Mouse (Mus musculus) neural tube, embryonic 11.5 days (tissue): ENCODE data around the gene Gm10961. TPM values are rescaled to one million over a fixed set of nuclear protein-coding genes. Genes with fewer than 3 reads are reported as not detected.

Experiments used
- ATAC-seq: fragments of 200-750 bp; cut with Nextera tagmentation; 2 replicates; pipeline ENCODE4 v1.8.0; 2017; ENCODE audit warnings: moderate number of reproducible peaks, mild to moderate bottlenecking, moderate TSS enrichment, moderate library complexity; ENCODE audit not compliant: insufficient read depth, low FRiP score, low TSS enrichment
- DNase-seq: peaks from one replicate; pipeline ENCODE4 v3.0.0-alpha.2; 2015; ENCODE audit warnings: low spot score
- H3K27ac ChIP-seq: fragments of 300-500 bp; sonication (generic); 2 replicates; pipeline ENCODE4 v1.5.1; 2014; ENCODE audit warnings: low read depth, mild to moderate bottlenecking, low read length
- H3K27me3 ChIP-seq: fragments of 300-500 bp; sonication (generic); 2 replicates; pipeline ENCODE4 v1.6.1; 2014; ENCODE audit warnings: mild to moderate bottlenecking, low read length, mixed read lengths; ENCODE audit not compliant: control insufficient read depth, insufficient read depth
- H3K36me3 ChIP-seq: fragments of 300-500 bp; sonication (generic); 2 replicates; pipeline ENCODE4 v1.6.1; 2014; ENCODE audit warnings: mild to moderate bottlenecking, low read length, moderate library complexity, mixed read lengths; ENCODE audit not compliant: control insufficient read depth, insufficient read depth
- H3K4me1 ChIP-seq: fragments of 300-500 bp; sonication (generic); 2 replicates; pipeline ENCODE4 v1.6.1; 2014; ENCODE audit warnings: low read length, mixed read lengths; ENCODE audit not compliant: control insufficient read depth, insufficient read depth
- H3K4me2 ChIP-seq: fragments of 300-500 bp; sonication (generic); 2 replicates; pipeline ENCODE4 v1.6.1; 2014; ENCODE audit warnings: low read depth, mild to moderate bottlenecking, moderate library complexity
- H3K4me3 ChIP-seq: fragments of 300-500 bp; sonication (generic); 2 replicates; pipeline ENCODE4 v1.5.1; 2014; ENCODE audit warnings: low read depth, low read length
- H3K9ac ChIP-seq: fragments of 300-500 bp; sonication (generic); 2 replicates; pipeline ENCODE4 v1.6.1; 2014; ENCODE audit warnings: mild to moderate bottlenecking, low read length
- H3K9me3 ChIP-seq: fragments of 300-500 bp; sonication (generic); 2 replicates; pipeline ENCODE4 v1.6.1; 2016; ENCODE audit warnings: low read length; ENCODE audit not compliant: control insufficient read depth
- WGBS: fragments of 180-500 bp; shearing (Covaris S2); extraction: QIAGEN DNeasy Blood & Tissue Kit; methylation state at CpG from one replicate; pipeline ENCODE4 v1.1.7; 2014; 5-methylcytosine and 5-hydroxymethylcytosine counted together
- polyA plus RNA-seq: library from polyadenylated mRNA; unstranded; fragments of >200 nt; fragmentation: Nextera tagmentation; extraction: Ambion mirVana; gene quantifications from 2 replicates; pipeline ENCODE4 v1.2.1, GENCODE M21; 2014

Gene Gm10961
- polyA plus RNA-seq, 1 experiment from 2014 or later = not detected

- peak; percentile 36; the same call in 1 of the 2 replicates for ATAC-seq
- peak; percentile 52 for DNase-seq
- Histone ChIP-seq H3K4me3 (peak overlapping the region; percentile 28), H3K4me2 (peak overlapping the region; percentile 54), H3K27me3 (peaks cover 71% of the 10 kb centered on the region), H3K27ac (no peak overlapping the region), H3K9ac (no peak overlapping the region), H3K4me1 (peaks cover 10% of the 10 kb centered on the region), H3K36me3 (no peaks in the 10 kb centered on the region), H3K9me3 (no peaks in the 10 kb centered on the region)
- WGBS = 0% methylated on average over 50 of the region's 50 CpGs
Observed at GRCm38 (mm10) chr3:107595264-107595937, 35.7 kb upstream of the Gm10961 start.

- Histone ChIP-seq H3K9me3 (no peaks in the 10 kb centered on the region), H3K4me1 (peaks cover 10% of the 10 kb centered on the region), H3K27me3 (peaks cover 76% of the 10 kb centered on the region), H3K4me3 (peak overlapping the region; percentile 28; the same call in 1 of the 2 replicates), H3K9ac (no peak overlapping the region), H3K36me3 (no peaks in the 10 kb centered on the region), H3K27ac (no peak overlapping the region), H3K4me2 (peak overlapping the region; percentile 54; the same call in 1 of the 2 replicates)
- under 1% methylated on average over 34 of the region's 34 CpGs for WGBS
- ATAC-seq = no peak
- no peak for DNase-seq
Observed at GRCm38 (mm10) chr3:107595938-107596461, 35.1 kb upstream of the Gm10961 start.

GRCm38 (mm10) chr3:107596559-107596958 is 34.6 kb upstream of the Gm10961 start:
- Histone ChIP-seq H3K27ac (no peak overlapping the region), H3K4me1 (peaks cover 10% of the 10 kb centered on the region), H3K4me3 (no peak overlapping the region), H3K4me2 (no peak overlapping the region), H3K9me3 (no peaks in the 10 kb centered on the region), H3K36me3 (no peaks in the 10 kb centered on the region), H3K9ac (no peak overlapping the region), H3K27me3 (peaks cover 76% of the 10 kb centered on the region)
- under 1% methylated on average over 26 of the region's 26 CpGs for WGBS
- DNase-seq (peak; percentile 65), ATAC-seq (no peak)

GRCm38 (mm10) chr3:107597134-107597533 is 34.0 kb upstream of the Gm10961 start:
- DNase-seq = no peak
- Histone ChIP-seq H3K9ac (no peak overlapping the region), H3K4me1 (peaks cover 10% of the 10 kb centered on the region), H3K36me3 (no peaks in the 10 kb centered on the region), H3K27ac (no peak overlapping the region), H3K9me3 (no peaks in the 10 kb centered on the region), H3K4me3 (no peak overlapping the region), H3K4me2 (no peak overlapping the region), H3K27me3 (peaks cover 76% of the 10 kb centered on the region)
- no peak for ATAC-seq
- 3% methylated on average over 21 of the region's 24 CpGs for WGBS

GRCm38 (mm10) chr3:107597586-107598389 is 33.3 kb upstream of the Gm10961 start:
- Histone ChIP-seq H3K27ac (no peak overlapping the region), H3K4me1 (peaks cover 10% of the 10 kb centered on the region), H3K9ac (no peak overlapping the region), H3K36me3 (no peaks in the 10 kb centered on the region), H3K9me3 (no peaks in the 10 kb centered on the region), H3K27me3 (peaks cover 73% of the 10 kb centered on the region), H3K4me2 (no peak overlapping the region), H3K4me3 (no peak overlapping the region)
- no peak for ATAC-seq
- DNase-seq = peak; percentile 40
- 3% methylated on average over 22 of the region's 22 CpGs for WGBS

- no peak overlapping the region for H3K27ac ChIP-seq
- H3K27me3 ChIP-seq = peaks cover 53% of the 10 kb centered on the region
- no peak for ATAC-seq
- no peaks in the 10 kb centered on the region for H3K36me3 ChIP-seq
- no peaks in the 10 kb centered on the region for H3K9me3 ChIP-seq
- DNase-seq = no peak
- 51% methylated on average over 6 of the region's 6 CpGs for WGBS
- H3K4me2 ChIP-seq = no peak overlapping the region
- H3K4me3 ChIP-seq = no peak overlapping the region
- no peak overlapping the region for H3K9ac ChIP-seq
- H3K4me1 ChIP-seq = peaks cover 6% of the 10 kb centered on the region
Observed at GRCm38 (mm10) chr3:107600127-107600526, 31.0 kb upstream of the Gm10961 start.

GRCm38 (mm10) chr3:107605304-107605703 is 25.8 kb upstream of the Gm10961 start:
- ATAC-seq (no peak), DNase-seq (peak; percentile 70)
- Histone ChIP-seq H3K27ac (no peak overlapping the region), H3K4me2 (no peak overlapping the region), H3K4me1 (no peaks in the 10 kb centered on the region), H3K36me3 (no peaks in the 10 kb centered on the region), H3K4me3 (no peak overlapping the region), H3K9me3 (no peaks in the 10 kb centered on the region), H3K9ac (no peak overlapping the region), H3K27me3 (peaks cover 5% of the 10 kb centered on the region; the same call in 1 of the 2 replicates)
- WGBS = 3% methylated on average over 4 of the region's 4 CpGs

- no peaks in the 10 kb centered on the region for H3K27me3 ChIP-seq
- no peak overlapping the region for H3K27ac ChIP-seq
- H3K9me3 ChIP-seq = no peaks in the 10 kb centered on the region
- WGBS = 88% methylated on average over 8 of the region's 8 CpGs
- no peak for DNase-seq
- H3K4me3 ChIP-seq = no peak overlapping the region
- H3K36me3 ChIP-seq = peaks cover under 1% of the 10 kb centered on the region; the same call in 1 of the 2 replicates
- no peaks in the 10 kb centered on the region for H3K4me1 ChIP-seq
- no peak overlapping the region for H3K9ac ChIP-seq
- no peak for ATAC-seq
- H3K4me2 ChIP-seq = no peak overlapping the region
Observed at GRCm38 (mm10) chr3:107607221-107607620, 23.9 kb upstream of the Gm10961 start.
